Mouse (Mus musculus) MEL (cell line): ENCODE measurements around the gene Mr1. TPM values are rescaled to one million over a fixed set of nuclear protein-coding genes. Genes with fewer than 3 reads are reported as not detected.

ENCODE experiments used
- DNase-seq: peaks from one replicate; pipeline ENCODE4 v3.0.0; 2011; ENCODE audit warnings: low read depth, low spot score
- H3K27ac ChIP-seq: 2 replicates; pipeline ENCODE4 v1.5.1; 2012; ENCODE audit warnings: low read depth, mild to moderate bottlenecking, control low read depth, low read length, moderate library complexity; ENCODE audit not compliant: control insufficient read depth
- H3K27me3 ChIP-seq, 2 experiments: fragments of 150-350 bp in 1 of 2; sonication (generic) in 1 of 2; 2 replicates each; pipeline ENCODE4 v1.6.1; 2012; ENCODE audit warnings: low read length in 2 of 2, mild to moderate bottlenecking in 2 of 2, improper control_type of control experiment in 1 of 2, moderate library complexity in 1 of 2; ENCODE audit not compliant: insufficient read depth in 2 of 2, control insufficient read depth in 1 of 2
- H3K36me3 ChIP-seq, 2 experiments: 2 replicates each; pipeline ENCODE4 v1.6.1; 2012 to 2014; ENCODE audit warnings: low read length in 2 of 2, improper control_type of control experiment in 1 of 2, inconsistent platforms in 1 of 2, mild to moderate bottlenecking in 1 of 2; ENCODE audit not compliant: insufficient read depth in 2 of 2, control insufficient read depth in 1 of 2
- H3K4me1 ChIP-seq, 2 experiments: fragments of 150-350 bp in 1 of 2; sonication (generic) in 1 of 2; 2 replicates each; pipeline ENCODE4 v1.6.1; 2012; ENCODE audit warnings: low read length in 2 of 2, improper control_type of control experiment in 1 of 2, mild to moderate bottlenecking in 1 of 2; ENCODE audit not compliant: insufficient read depth in 2 of 2, control insufficient read depth in 1 of 2
- H3K4me3 ChIP-seq, 2 experiments: fragments of 150-350 bp in 1 of 2; sonication (generic) in 1 of 2; 2 replicates each; pipeline ENCODE4 v1.5.1; 2012; ENCODE audit warnings: low read depth in 2 of 2, low read length in 2 of 2, mild to moderate bottlenecking in 2 of 2, moderate library complexity in 2 of 2, control low read depth in 1 of 2, improper control_type of control experiment in 1 of 2; ENCODE audit not compliant: control insufficient read depth in 1 of 2, insufficient read depth in 1 of 2
- H3K79me2 ChIP-seq: 2 replicates; pipeline ENCODE4 v1.6.1; 2012; ENCODE audit warnings: mild to moderate bottlenecking, low read length, moderate library complexity; ENCODE audit not compliant: control insufficient read depth, poor library complexity, insufficient read depth
- H3K9ac ChIP-seq: 2 replicates; pipeline ENCODE4 v1.6.1; 2012; ENCODE audit warnings: low read depth, mild to moderate bottlenecking, control low read depth, low read length, moderate library complexity; ENCODE audit not compliant: control insufficient read depth, poor library complexity, severe bottlenecking
- H3K9me3 ChIP-seq: fragments of 150-350 bp; sonication (generic); replicated peaks from 2 replicates; pipeline ENCODE4 v1.6.1; 2012; ENCODE audit warnings: mild to moderate bottlenecking, low read length, improper control_type of control experiment, moderate library complexity; ENCODE audit not compliant: insufficient read depth
- BHLHE40 ChIP-seq: IDR thresholded peaks from 2 replicates; pipeline ENCODE4 v1.6.1; 2012; ENCODE audit warnings: low read depth, mild to moderate bottlenecking, inconsistent platforms, low read length, improper control_type of control experiment, borderline replicate concordance
- CHD1 ChIP-seq: IDR thresholded peaks from 2 replicates; pipeline ENCODE4 v1.6.1; 2012; ENCODE audit warnings: low read depth, mild to moderate bottlenecking, inconsistent platforms, low read length, improper control_type of control experiment
- CHD2 ChIP-seq: IDR thresholded peaks from 2 replicates; pipeline ENCODE4 v1.6.1; 2011; ENCODE audit warnings: low read length, improper control_type of control experiment
- CTCF ChIP-seq, 3 experiments: IDR thresholded peaks in 2 of 3; conservative IDR thresholded peaks in 1 of 3; 2 replicates each; pipeline ENCODE4 v1.5.1; 2011 to 2012; ENCODE audit warnings: low read length in 3 of 3, low read depth in 2 of 3, mild to moderate bottlenecking in 2 of 3, improper control_type of control experiment in 1 of 3, inconsistent platforms in 1 of 3, mixed read lengths in 1 of 3, moderate library complexity in 1 of 3; ENCODE audit not compliant: control insufficient read depth in 1 of 3, insufficient read depth in 1 of 3, poor library complexity in 1 of 3, severe bottlenecking in 1 of 3
- E2F4 ChIP-seq: IDR thresholded peaks from 2 replicates; pipeline ENCODE4 v1.6.1; 2011; ENCODE audit warnings: low read depth, low read length, improper control_type of control experiment, borderline replicate concordance
- ELF1 ChIP-seq: IDR thresholded peaks from 2 replicates; pipeline ENCODE4 v1.6.1; 2014; ENCODE audit warnings: low read depth, mild to moderate bottlenecking, inconsistent platforms, low read length, improper control_type of control experiment, moderate library complexity
- GABPA ChIP-seq: IDR thresholded peaks from 2 replicates; pipeline ENCODE4 v1.6.1; 2012; ENCODE audit warnings: low read depth, mild to moderate bottlenecking, inconsistent platforms, low read length, improper control_type of control experiment, moderate library complexity
- GATA1 ChIP-seq: IDR thresholded peaks from 2 replicates; pipeline ENCODE4 v1.6.1; 2011; ENCODE audit warnings: low read depth, low read length, improper control_type of control experiment
- HCFC1 ChIP-seq: IDR thresholded peaks from 2 replicates; pipeline ENCODE4 v1.6.1; 2012; ENCODE audit warnings: low read depth, mild to moderate bottlenecking, inconsistent platforms, low read length, improper control_type of control experiment, moderate library complexity
- JUND ChIP-seq: IDR thresholded peaks from 2 replicates; pipeline ENCODE4 v1.6.1; 2011; ENCODE audit warnings: low read depth, mild to moderate bottlenecking, improper control_type of control experiment, low read length
- MAFK ChIP-seq: IDR thresholded peaks from 2 replicates; pipeline ENCODE4 v1.6.1; 2011; ENCODE audit warnings: low read depth, mild to moderate bottlenecking, low read length, improper control_type of control experiment, borderline replicate concordance
- MAX ChIP-seq: IDR thresholded peaks from 2 replicates; pipeline ENCODE4 v1.6.1; 2011; ENCODE audit warnings: low read length, improper control_type of control experiment
- MAZ ChIP-seq: IDR thresholded peaks from 2 replicates; pipeline ENCODE4 v1.6.1; 2012; ENCODE audit warnings: low read depth, mild to moderate bottlenecking, inconsistent platforms, low read length, improper control_type of control experiment
- MEF2A ChIP-seq: IDR thresholded peaks from 2 replicates; pipeline ENCODE4 v1.6.1; 2014; ENCODE audit warnings: low read depth, mild to moderate bottlenecking, inconsistent platforms, low read length, improper control_type of control experiment; ENCODE audit not compliant: poor library complexity, insufficient replicate concordance, severe bottlenecking; ENCODE audit errors: extremely low read depth
- MXI1 ChIP-seq: IDR thresholded peaks from 2 replicates; pipeline ENCODE4 v1.6.1; 2011; ENCODE audit warnings: mild to moderate bottlenecking, low read depth, low read length, improper control_type of control experiment
- MYB ChIP-seq: IDR thresholded peaks from 2 replicates; pipeline ENCODE4 v1.6.1; 2011; ENCODE audit warnings: mild to moderate bottlenecking, low read depth, low read length, improper control_type of control experiment
- MYC ChIP-seq: IDR thresholded peaks from 2 replicates; pipeline ENCODE4 v1.6.1; 2011; ENCODE audit warnings: low read depth, mild to moderate bottlenecking, low read length, improper control_type of control experiment, moderate library complexity
- NELFE ChIP-seq: IDR thresholded peaks from 2 replicates; pipeline ENCODE4 v1.6.1; 2011; ENCODE audit warnings: low read depth, low read length, improper control_type of control experiment
- NRF1 ChIP-seq: IDR thresholded peaks from 2 replicates; pipeline ENCODE4 v1.6.1; 2014; ENCODE audit warnings: low read depth, mild to moderate bottlenecking, inconsistent platforms, low read length, improper control_type of control experiment, moderate library complexity; ENCODE audit not compliant: poor library complexity, insufficient read depth, severe bottlenecking
- POLR2A ChIP-seq, 2 experiments: IDR thresholded peaks; 2 replicates each; pipeline ENCODE4 v1.6.1; 2011 to 2012; ENCODE audit warnings: low read length in 2 of 2, mild to moderate bottlenecking in 2 of 2, control low read depth in 1 of 2, improper control_type of control experiment in 1 of 2, low read depth in 1 of 2, moderate library complexity in 1 of 2; ENCODE audit not compliant: control insufficient read depth in 1 of 2, insufficient read depth in 1 of 2, poor library complexity in 1 of 2
- POLR2AphosphoS2 ChIP-seq: IDR thresholded peaks from 2 replicates; pipeline ENCODE4 v1.6.1; 2011; ENCODE audit warnings: low read length, improper control_type of control experiment
- POLR2AphosphoS5 ChIP-seq: IDR thresholded peaks from 2 replicates; pipeline ENCODE4 v1.6.1; 2012; ENCODE audit warnings: low read depth, borderline replicate concordance, mild to moderate bottlenecking, inconsistent platforms, low read length, moderate library complexity, mixed read lengths
- RAD21 ChIP-seq: IDR thresholded peaks from 2 replicates; pipeline ENCODE4 v1.6.1; 2011; ENCODE audit warnings: mild to moderate bottlenecking, low read depth, low read length, improper control_type of control experiment
- SIN3A ChIP-seq: IDR thresholded peaks from 2 replicates; pipeline ENCODE4 v1.6.1; 2012; ENCODE audit warnings: low read length, improper control_type of control experiment, inconsistent platforms
- SMC3 ChIP-seq: IDR thresholded peaks from 2 replicates; pipeline ENCODE4 v1.6.1; 2011; ENCODE audit warnings: low read depth, low read length, improper control_type of control experiment
- TAL1 ChIP-seq: IDR thresholded peaks from 2 replicates; pipeline ENCODE4 v1.6.1; 2012; ENCODE audit warnings: mild to moderate bottlenecking, inconsistent platforms, low read length, moderate library complexity, mixed read lengths
- TBP ChIP-seq: IDR thresholded peaks from 2 replicates; pipeline ENCODE4 v1.8.0; 2011; ENCODE audit warnings: low read depth, low read length, improper control_type of control experiment
- UBTF ChIP-seq: IDR thresholded peaks from 2 replicates; pipeline ENCODE4 v1.6.1; 2012; ENCODE audit warnings: low read depth, mild to moderate bottlenecking, inconsistent platforms, low read length, improper control_type of control experiment, moderate library complexity, borderline replicate concordance; ENCODE audit not compliant: insufficient read depth
- USF1 ChIP-seq: IDR thresholded peaks from 2 replicates; pipeline ENCODE4 v1.6.1; 2014; ENCODE audit warnings: low read depth, mild to moderate bottlenecking, inconsistent platforms, low read length, improper control_type of control experiment, moderate library complexity
- USF2 ChIP-seq, 2 experiments: IDR thresholded peaks; 2 replicates each; pipeline ENCODE4 v1.6.1; 2011 to 2012; ENCODE audit warnings: improper control_type of control experiment in 2 of 2, low read length in 2 of 2, borderline replicate concordance in 1 of 2, inconsistent platforms in 1 of 2, low read depth in 1 of 2, mild to moderate bottlenecking in 1 of 2; ENCODE audit not compliant: insufficient read depth in 1 of 2
- ZC3H11A ChIP-seq: IDR thresholded peaks from 2 replicates; pipeline ENCODE4 v1.6.1; 2012; ENCODE audit warnings: low read depth, mild to moderate bottlenecking, inconsistent platforms, low read length, improper control_type of control experiment
- ZMIZ1 ChIP-seq: IDR thresholded peaks from 2 replicates; pipeline ENCODE4 v1.6.1; 2012; ENCODE audit warnings: low read depth, mild to moderate bottlenecking, inconsistent platforms, low read length, improper control_type of control experiment, moderate library complexity
- ZNF384 ChIP-seq: IDR thresholded peaks from 2 replicates; pipeline ENCODE4 v1.6.1; 2012; ENCODE audit warnings: low read depth, mild to moderate bottlenecking, inconsistent platforms, low read length, improper control_type of control experiment
- polyA plus RNA-seq, 2 experiments: library from polyadenylated mRNA; stranded (reverse) in 1 of 2; unstranded in 1 of 2; fragments of >175 nt in 1 of 2; fragments of >200 nt in 1 of 2; gene quantifications; 2 replicates each; pipeline versions ENCODE4 v1.2.1 to v1.2.4; 2012; ENCODE audit warnings: low replicate concordance in 2 of 2, low read depth in 1 of 2; ENCODE audit not compliant: insufficient read length in 2 of 2, insufficient read depth in 1 of 2, missing spikeins in 1 of 2
- total RNA-seq: library from RNA; depleted of rRNA; stranded (reverse); fragments of 300-350 nt; gene quantifications from 2 replicates; pipeline ENCODE4 v1.2.3, GENCODE M21; 2012

Gene Mr1
- total and polyA plus RNA-seq, 3 experiments, result 2.0 to 3.9 TPM; not detected in 1

DNA sequence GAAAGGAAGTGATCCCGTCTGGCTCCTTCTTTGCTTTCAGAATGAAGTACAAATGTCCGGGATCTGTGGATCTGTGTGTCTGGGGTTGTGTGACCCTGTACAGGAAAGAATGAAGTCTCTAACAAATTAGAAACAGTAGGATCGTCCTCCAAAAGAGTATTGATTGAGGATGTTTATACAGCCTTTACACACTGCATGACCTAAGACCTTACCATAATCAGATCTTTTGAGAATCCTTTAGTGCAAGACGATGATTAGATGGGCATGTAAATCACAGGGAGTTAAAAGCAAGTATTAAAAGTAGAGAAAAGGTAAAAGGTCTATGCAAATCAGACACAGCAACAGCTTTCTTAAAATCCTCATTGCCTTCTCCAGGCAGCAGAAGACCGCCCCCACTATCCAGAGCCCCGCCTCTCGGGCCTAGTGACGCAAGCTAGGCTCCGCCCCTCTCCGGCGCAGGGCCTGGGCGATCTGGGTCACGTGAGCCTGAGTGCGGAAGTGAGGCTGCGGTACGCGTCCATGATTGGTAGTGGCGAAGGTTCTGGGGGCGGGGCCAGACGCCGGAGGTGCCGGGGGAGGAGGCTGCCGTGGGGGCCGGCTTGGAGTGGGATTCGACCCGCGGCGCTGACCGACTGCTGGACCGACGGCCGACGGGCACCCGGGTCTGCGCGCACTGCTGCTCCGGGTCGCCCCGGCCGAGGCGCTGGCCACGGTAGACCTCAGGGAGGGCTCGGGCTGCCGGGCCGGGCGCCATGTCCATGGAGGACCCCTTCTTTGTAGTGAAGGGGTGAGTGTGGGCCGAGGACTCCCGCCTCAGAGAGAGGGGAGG lies 11.7 kb upstream of the Mr1 start, which contains the start of gene Stx6:
Gene Stx6, plus strand, starts transcription at position 575 of the 829 bp plus-strand sequence.
- peaks cover 6 to 26% of the 10 kb centered on the region in 2 experiments for H3K4me1 ChIP-seq
- H3K36me3 ChIP-seq, result peaks cover 0 to 12% of the 10 kb centered on the region in 2 experiments; a peak in 2 of 4 replicates
- H3K4me3 ChIP-seq, result peak within 1 kb of the TSS; percentile 91 to 98
- H3K27ac ChIP-seq, result peak within 1 kb of the TSS; percentile 7
- DNase-seq, result peak; percentile 97
- peaks cover 5% of the 10 kb centered on the region for H3K79me2 ChIP-seq
- peak within 1 kb of the TSS; percentile 85 for H3K9ac ChIP-seq
- TF ChIP-seq RAD21 (no peak), GATA1 (no peak), POLR2AphosphoS5 (no peak), MYB (no peak), ZNF384 (no peak), USF1 (peak; percentile 98), MAFK (no peak), CTCF (IDR thresholded peaks at IDR 0.05 in 2 of 3, conservative IDR thresholded peaks at IDR 0.05 in 1 of 3; ENCODE audit: control insufficient read depth in 1 of 3, insufficient read depth in 1 of 3, low read depth in 2 of 3, low read length in 3 of 3, poor library complexity in 1 of 3, severe bottlenecking in 1 of 3) (no peak), ZMIZ1 (no peak), MXI1 (no peak; the same call in 1 of the 2 replicates), USF2 (IDR thresholded peaks at IDR 0.05; ENCODE audit: borderline replicate concordance in 1 of 2, insufficient read depth in 1 of 2, low read depth in 1 of 2, low read length in 2 of 2) (peak; percentile 64 to 94), POLR2AphosphoS2 (no peak), MAX (peak; percentile 93), JUND (no peak), SMC3 (no peak), MAZ (0 out of 2 replicates have a peak, but pooled peaks have one; percentile 47), TAL1 (no peak), TBP (no peak), E2F4 (no peak), CHD1 (no peak), ZC3H11A (no peak), POLR2A (IDR thresholded peaks at IDR 0.05; ENCODE audit: control insufficient read depth in 1 of 2, insufficient read depth in 1 of 2, low read depth in 1 of 2, low read length in 2 of 2, poor library complexity in 1 of 2) (peak; percentile 38 to 49; a peak in 2 of 4 replicates), NRF1 (0 out of 2 replicates have a peak, but pooled peaks have one; percentile 34), ELF1 (peak; percentile 98), NELFE (peak; percentile 45; the same call in 1 of the 2 replicates), SIN3A (no peak; the same call in 1 of the 2 replicates), MYC (no peak), MEF2A (no peak), CHD2 (no peak), HCFC1 (peak; percentile 68), GABPA (no peak), UBTF (no peak), BHLHE40 (peak; percentile 63)
- H3K9me3 ChIP-seq, result no peaks in the 10 kb centered on the region
- no peaks in the 10 kb centered on the region for H3K27me3 ChIP-seq
